In the genomic region with DNA sequence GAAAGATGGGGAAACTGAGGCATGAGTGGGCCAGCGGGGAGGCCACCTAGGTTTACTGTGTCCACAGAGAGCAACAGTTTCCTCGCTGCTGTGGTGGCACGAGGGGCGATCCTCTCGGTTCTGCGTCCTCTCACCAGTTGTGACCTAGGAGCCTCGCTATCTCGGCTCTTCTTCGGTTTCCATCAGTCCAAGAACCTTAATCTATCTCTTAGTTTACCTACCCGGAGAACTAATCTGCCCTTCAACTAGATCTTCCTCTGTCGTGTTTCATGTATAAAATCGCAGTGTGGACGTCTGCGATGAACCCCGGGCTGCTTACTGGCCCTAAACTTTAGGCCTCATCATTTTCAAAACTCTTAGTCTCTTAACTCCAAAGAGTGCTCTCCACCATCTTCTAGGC, we compare ENCODE assay signal across 8 mouse cellular contexts. TPM values are rescaled to one million over a fixed set of nuclear protein-coding genes. Genes with fewer than 3 reads are reported as not detected.
A peak's percentile ranks its signal among the peaks of the same experiment; 100 is the strongest.
DNase-seq lines count a peak whose midpoint lies in the region; ATAC-seq lines count a peak whose summit lies in the region.

No protein-coding gene starts in this region.

- DNase-seq in kidney, adult 9 months: no peak
- peak; percentile 16 for DNase-seq in adipocyte (ENCODE audit: low spot score)
- DNase-seq in hindbrain, embryonic 11.5 days (ENCODE audit: low spot score): no peak
- no peak for DNase-seq in midbrain, embryonic 14.5 days
- no peak for DNase-seq in layer of hippocampus, postnatal 36 days
- DNase-seq in gastrocnemius, adult 8-10 months (ENCODE audit: low spot score in 2 of 2): no peak
- DNase-seq in adrenal gland, postnatal 25 days: no peak

- H3K36me3 ChIP-seq in kidney, embryonic 14.5 days (ENCODE audit: control insufficient read depth, insufficient read depth, low read length): peaks cover 51% of the 10 kb centered on the region
- peaks cover under 1% of the 10 kb centered on the region; the same call in 1 of the 2 replicates for H3K36me3 ChIP-seq in hindbrain, embryonic 11.5 days (ENCODE audit: control insufficient read depth, insufficient read depth, low read length)
- peaks cover 46% of the 10 kb centered on the region for H3K36me3 ChIP-seq in midbrain, embryonic 14.5 days (ENCODE audit: control insufficient read depth, insufficient read depth, low read length)

- 10% methylated on average over 15 of the region's 15 CpGs for WGBS in kidney, embryonic 14.5 days
- WGBS in hindbrain, embryonic 11.5 days: 12% methylated on average over 15 of the region's 15 CpGs
- 11% methylated on average over 15 of the region's 15 CpGs for WGBS in midbrain, embryonic 14.5 days

- no peaks in the 10 kb centered on the region for H3K27me3 ChIP-seq in kidney, embryonic 14.5 days (ENCODE audit: control insufficient read depth, insufficient read depth, low read length)
- H3K27me3 ChIP-seq in hindbrain, embryonic 11.5 days (ENCODE audit: control insufficient read depth, insufficient read depth, low read length): no peaks in the 10 kb centered on the region
- H3K27me3 ChIP-seq in midbrain, embryonic 14.5 days (ENCODE audit: control insufficient read depth, insufficient read depth, low read length): no peaks in the 10 kb centered on the region

- peak overlapping the region; percentile 92 for H3K9ac ChIP-seq in kidney, embryonic 14.5 days (ENCODE audit: low read depth, low read length)
- peak overlapping the region; percentile 98 for H3K9ac ChIP-seq in hindbrain, embryonic 11.5 days (ENCODE audit: low read depth, low read length)
- peak overlapping the region; percentile 97 for H3K9ac ChIP-seq in midbrain, embryonic 14.5 days (replicated peaks; ENCODE audit: low read length)

- H3K4me1 ChIP-seq in kidney, embryonic 14.5 days (ENCODE audit: control insufficient read depth, insufficient read depth, low read length): peaks cover 16% of the 10 kb centered on the region; the same call in 1 of the 2 replicates
- no peaks in the 10 kb centered on the region; the same call in 1 of the 2 replicates for H3K4me1 ChIP-seq in hindbrain, embryonic 11.5 days (replicated peaks; ENCODE audit: control insufficient read depth, insufficient read depth, low read length)
- peaks cover 14% of the 10 kb centered on the region for H3K4me1 ChIP-seq in midbrain, embryonic 14.5 days (ENCODE audit: control insufficient read depth, insufficient read depth, low read length)

- peak overlapping the region; percentile 87; the same call in 1 of the 2 replicates for H3K27ac ChIP-seq in kidney, embryonic 14.5 days (ENCODE audit: low read depth, low read length)
- H3K27ac ChIP-seq in hindbrain, embryonic 11.5 days (ENCODE audit: low read depth, low read length): peak overlapping the region; percentile 80
- H3K27ac ChIP-seq in midbrain, embryonic 14.5 days (replicated peaks; ENCODE audit: low read depth, low read length): peak overlapping the region; percentile 89

- no peaks in the 10 kb centered on the region for H3K9me3 ChIP-seq in kidney, embryonic 14.5 days (ENCODE audit: control insufficient read depth, low read length)
- no peaks in the 10 kb centered on the region for H3K9me3 ChIP-seq in hindbrain, embryonic 11.5 days (ENCODE audit: control insufficient read depth, low read length)
- no peaks in the 10 kb centered on the region for H3K9me3 ChIP-seq in midbrain, embryonic 14.5 days (ENCODE audit: control insufficient read depth, low read length)

- peak overlapping the region; percentile 91 for H3K4me3 ChIP-seq in kidney, embryonic 14.5 days (ENCODE audit: low read length)
- peak overlapping the region; percentile 90 for H3K4me3 ChIP-seq in hindbrain, embryonic 11.5 days (ENCODE audit: low read depth, low read length)
- peak overlapping the region; percentile 85 for H3K4me3 ChIP-seq in midbrain, embryonic 14.5 days (replicated peaks; ENCODE audit: low read depth, low read length)

- 0 out of 2 replicates have a peak, but pooled peaks have one; percentile 4 for ATAC-seq in kidney, embryonic 14.5 days (ENCODE audit: low FRiP score, low TSS enrichment)
- ATAC-seq in hindbrain, embryonic 11.5 days (ENCODE audit: low FRiP score): no peak
- no peak for ATAC-seq in midbrain, embryonic 14.5 days (ENCODE audit: low FRiP score, low TSS enrichment)

- peak overlapping the region; percentile 75 for H3K4me2 ChIP-seq in kidney, embryonic 14.5 days (replicated peaks; ENCODE audit: low read depth, low read length)
- H3K4me2 ChIP-seq in hindbrain, embryonic 11.5 days (replicated peaks; ENCODE audit: low read depth, low read length): peak overlapping the region; percentile 93
- H3K4me2 ChIP-seq in midbrain, embryonic 14.5 days (ENCODE audit: low read length): peak overlapping the region; percentile 79

RNA-seq across cellular contexts. Expression of a gene that starts 0.6 kb away (rescaled TPM):
- polyA plus RNA-seq in kidney, embryonic 14.5 days (2014; fragmentation: Nextera tagmentation; extraction: Ambion mirVana): not detected in 2 replicates
- polyA plus RNA-seq in hindbrain, embryonic 11.5 days (2014; fragmentation: Nextera tagmentation; extraction: Ambion mirVana): 0.04 and 0.22 TPM in 2 replicates
- 0.11 TPM in 1 of 2 replicates, not detected in the other for polyA plus RNA-seq in midbrain, embryonic 14.5 days (2014; fragmentation: Nextera tagmentation; extraction: Ambion mirVana)
- under 1 TPM; 0.77 to 0.91 TPM for total RNA-seq in layer of hippocampus, postnatal 36 days (2021)
- not detected for total RNA-seq in gastrocnemius, adult 8-10 months (2022)
- total RNA-seq in adrenal gland, postnatal 25 days (2021): 0.55 and 0.71 TPM in 2 replicates

RNA-seq across cellular contexts. Expression of a gene that starts 0.7 kb away (rescaled TPM):
- polyA plus RNA-seq in kidney, embryonic 14.5 days (2014; fragmentation: Nextera tagmentation; extraction: Ambion mirVana): 55.8 and 59.6 TPM in 2 replicates
- 42.8 and 44.6 TPM in 2 replicates for polyA plus RNA-seq in hindbrain, embryonic 11.5 days (2014; fragmentation: Nextera tagmentation; extraction: Ambion mirVana)
- polyA plus RNA-seq in midbrain, embryonic 14.5 days (2014; fragmentation: Nextera tagmentation; extraction: Ambion mirVana): 61.3 and 61.5 TPM in 2 replicates
- total RNA-seq in layer of hippocampus, postnatal 36 days (2021): 10 to 100 TPM; 55.7 to 56.7 TPM
- total RNA-seq in gastrocnemius, adult 8-10 months (2022): 10 to 100 TPM; 23.3 to 31.3 (median 28.0) TPM
- total RNA-seq in adrenal gland, postnatal 25 days (2021): 41.6 and 58.7 TPM in 2 replicates

RNA-seq across cellular contexts. Expression of a gene that starts 6.2 kb away (rescaled TPM):
- 167 and 236 TPM in 2 replicates for polyA plus RNA-seq in kidney, embryonic 14.5 days (2014; fragmentation: Nextera tagmentation; extraction: Ambion mirVana)
- 172 and 178 TPM in 2 replicates for polyA plus RNA-seq in hindbrain, embryonic 11.5 days (2014; fragmentation: Nextera tagmentation; extraction: Ambion mirVana)
- 125 and 139 TPM in 2 replicates for polyA plus RNA-seq in midbrain, embryonic 14.5 days (2014; fragmentation: Nextera tagmentation; extraction: Ambion mirVana)
- 10 to 100 TPM; 50.8 to 58.4 TPM for total RNA-seq in layer of hippocampus, postnatal 36 days (2021)
- total RNA-seq in gastrocnemius, adult 8-10 months (2022): 10 to 100 TPM; 17.0 to 25.1 (median 22.7) TPM
- 72.9 and 97.5 TPM in 2 replicates for total RNA-seq in adrenal gland, postnatal 25 days (2021)

RNA-seq across cellular contexts. Expression of a gene that starts 9.5 kb away (rescaled TPM):
- polyA plus RNA-seq in kidney, embryonic 14.5 days (2014; fragmentation: Nextera tagmentation; extraction: Ambion mirVana): 0.73 and 1.1 TPM in 2 replicates
- polyA plus RNA-seq in hindbrain, embryonic 11.5 days (2014; fragmentation: Nextera tagmentation; extraction: Ambion mirVana): 0.53 and 1.3 TPM in 2 replicates
- 0.62 and 0.84 TPM in 2 replicates for polyA plus RNA-seq in midbrain, embryonic 14.5 days (2014; fragmentation: Nextera tagmentation; extraction: Ambion mirVana)
- total RNA-seq in layer of hippocampus, postnatal 36 days (2021): 1 to 10 TPM; 2.4 to 3.4 TPM
- total RNA-seq in gastrocnemius, adult 8-10 months (2022): under 1 TPM; 0.31 to 0.56 (median 0.40) TPM
- 1.9 and 2.0 TPM in 2 replicates for total RNA-seq in adrenal gland, postnatal 25 days (2021)

RNA-seq across cellular contexts. Expression of a gene that starts 34.0 kb away (rescaled TPM):
- 0.33 and 0.37 TPM in 2 replicates for polyA plus RNA-seq in kidney, embryonic 14.5 days (2014; fragmentation: Nextera tagmentation; extraction: Ambion mirVana)
- 0.25 and 0.40 TPM in 2 replicates for polyA plus RNA-seq in hindbrain, embryonic 11.5 days (2014; fragmentation: Nextera tagmentation; extraction: Ambion mirVana)
- 0.57 and 0.84 TPM in 2 replicates for polyA plus RNA-seq in midbrain, embryonic 14.5 days (2014; fragmentation: Nextera tagmentation; extraction: Ambion mirVana)
- total RNA-seq in layer of hippocampus, postnatal 36 days (2021): 1 to 10 TPM; 4.3 to 5.1 TPM
- under 1 TPM; 0.24 to 0.48 (median 0.40) TPM for total RNA-seq in gastrocnemius, adult 8-10 months (2022)
- 2.3 and 3.2 TPM in 2 replicates for total RNA-seq in adrenal gland, postnatal 25 days (2021)
